Mouse (Mus musculus): ENCODE measurements around the gene Chad. TPM values are rescaled to one million over a fixed set of nuclear protein-coding genes. Genes with fewer than 3 reads are reported as not detected.

Gene Chad
- polyA plus RNA-seq, 1 experiment from 2014 or later, result 0.12 TPM

DNA sequence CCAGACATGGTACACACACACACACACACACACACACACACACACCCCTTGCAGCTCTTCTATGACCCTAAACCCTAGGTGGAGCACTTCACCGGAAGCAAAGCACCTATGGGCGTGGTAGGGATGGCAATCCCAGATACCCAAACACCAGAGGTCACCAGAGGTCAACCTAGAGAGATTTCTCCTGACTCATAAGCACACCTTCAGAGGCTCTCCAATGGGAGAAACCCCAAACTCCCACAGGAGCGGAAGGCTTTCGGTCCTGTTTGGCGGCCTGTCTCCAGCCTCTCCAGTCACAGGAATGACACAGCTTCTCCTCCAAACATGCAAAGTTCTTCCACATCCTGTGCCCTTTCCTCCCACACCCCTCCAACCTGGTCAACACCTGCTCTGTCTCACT lies 18.5 kb upstream of the Chad start:
- H3K27ac ChIP-seq, result no peak overlapping the region
- H3K9me3 ChIP-seq, result 0 out of 2 replicates have a peak, but pooled peaks cover 2% of the 10 kb centered on the region
- WGBS, result 95% methylated on average over 5 of the region's 5 CpGs
- ATAC-seq, result no peak
- H3K9ac ChIP-seq (replicated peaks), result no peak overlapping the region
- H3K4me3 ChIP-seq (replicated peaks), result no peak overlapping the region
- H3K36me3 ChIP-seq, result peaks cover 5% of the 10 kb centered on the region; the same call in 1 of the 2 replicates
- peaks cover 15% of the 10 kb centered on the region for H3K4me1 ChIP-seq (replicated peaks)
- no peak overlapping the region for H3K4me2 ChIP-seq (replicated peaks)
- H3K27me3 ChIP-seq, result no peaks in the 10 kb centered on the region

GRCm38 (mm10) chr11:94547271-94547670 lies 17.6 kb upstream of the Chad start:
- Histone ChIP-seq H3K27ac (no peak overlapping the region), H3K4me1 (replicated peaks) (peaks cover 15% of the 10 kb centered on the region), H3K4me2 (replicated peaks) (no peak overlapping the region), H3K4me3 (replicated peaks) (no peak overlapping the region), H3K9me3 (0 out of 2 replicates have a peak, but pooled peaks cover 5% of the 10 kb centered on the region), H3K36me3 (peaks cover 4% of the 10 kb centered on the region; the same call in 1 of the 2 replicates), H3K9ac (replicated peaks) (no peak overlapping the region), H3K27me3 (no peaks in the 10 kb centered on the region)
- no peak for ATAC-seq
- 96% methylated on average over 6 of the region's 6 CpGs for WGBS

GRCm38 (mm10) chr11:94548041-94548784 lies 16.6 kb upstream of the Chad start:
- WGBS, result 14% methylated on average over 24 of the region's 24 CpGs
- Histone ChIP-seq H3K9me3 (0 out of 2 replicates have a peak, but pooled peaks cover 5% of the 10 kb centered on the region), H3K36me3 (no peaks in the 10 kb centered on the region), H3K27me3 (no peaks in the 10 kb centered on the region), H3K27ac (peak overlapping the region; percentile 80), H3K4me2 (replicated peaks) (peak overlapping the region; percentile 85), H3K4me1 (replicated peaks) (peaks cover 15% of the 10 kb centered on the region), H3K9ac (replicated peaks) (peak overlapping the region; percentile 71), H3K4me3 (replicated peaks) (peak overlapping the region; percentile 60)
- peak; percentile 55 for ATAC-seq

DNA sequence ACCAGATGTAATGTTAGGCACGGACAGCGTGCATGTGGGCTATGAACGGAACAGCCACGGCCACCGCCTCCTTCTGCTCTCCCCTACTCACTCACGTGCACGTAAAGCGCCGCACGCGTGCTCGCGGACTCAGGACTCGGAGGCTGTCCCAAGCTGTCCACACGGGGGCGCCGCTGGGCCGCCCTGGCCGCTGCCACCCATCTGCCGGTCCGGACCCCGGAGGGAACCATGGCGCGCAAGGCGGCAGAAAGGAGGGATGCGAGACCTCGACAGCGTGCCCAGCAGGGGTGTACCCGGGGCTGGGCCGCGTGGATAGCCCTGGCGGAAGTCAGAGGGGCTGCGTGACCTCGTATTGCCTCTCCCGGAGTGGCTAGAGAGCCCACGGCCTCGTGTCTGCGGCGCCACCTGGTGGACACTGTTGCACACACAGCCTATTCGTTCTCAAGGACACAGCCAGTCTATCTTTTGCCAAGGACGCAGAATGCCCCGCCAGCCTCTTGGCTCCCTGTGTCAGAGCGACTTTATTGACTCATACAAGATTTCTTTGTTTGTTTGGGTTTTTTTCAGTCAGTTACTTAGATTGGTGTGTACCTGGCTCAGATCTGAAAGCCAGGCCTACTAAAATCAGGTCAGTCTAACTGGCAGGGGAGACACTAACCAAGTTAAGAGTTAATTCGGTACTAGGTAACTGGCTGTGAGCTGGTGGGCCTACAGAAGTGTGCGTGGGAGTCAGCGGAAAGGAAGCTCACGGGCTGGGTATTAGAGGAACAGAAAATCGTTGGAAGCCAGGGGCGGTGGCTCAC lies 15.8 kb upstream of the Chad start, which contains the start of gene Rsad1:
Gene Rsad1 (minus strand): TSS at position 368 of the 803 bp plus-strand sequence.
- ATAC-seq, result peak; percentile 95
- WGBS, result 5% methylated on average over 48 of the region's 49 CpGs
- H3K27me3 ChIP-seq, result no peaks in the 10 kb centered on the region
- peak within 1 kb of the TSS; percentile 71 for H3K9ac ChIP-seq (replicated peaks)
- 0 out of 2 replicates have a peak, but pooled peaks cover 5% of the 10 kb centered on the region for H3K9me3 ChIP-seq
- H3K4me2 ChIP-seq (replicated peaks), result peak within 1 kb of the TSS; percentile 85
- peaks cover 15% of the 10 kb centered on the region for H3K4me1 ChIP-seq (replicated peaks)
- H3K27ac ChIP-seq, result peak within 1 kb of the TSS; percentile 80
- no peaks in the 10 kb centered on the region for H3K36me3 ChIP-seq
- peak within 1 kb of the TSS; percentile 60 for H3K4me3 ChIP-seq (replicated peaks)

DNA sequence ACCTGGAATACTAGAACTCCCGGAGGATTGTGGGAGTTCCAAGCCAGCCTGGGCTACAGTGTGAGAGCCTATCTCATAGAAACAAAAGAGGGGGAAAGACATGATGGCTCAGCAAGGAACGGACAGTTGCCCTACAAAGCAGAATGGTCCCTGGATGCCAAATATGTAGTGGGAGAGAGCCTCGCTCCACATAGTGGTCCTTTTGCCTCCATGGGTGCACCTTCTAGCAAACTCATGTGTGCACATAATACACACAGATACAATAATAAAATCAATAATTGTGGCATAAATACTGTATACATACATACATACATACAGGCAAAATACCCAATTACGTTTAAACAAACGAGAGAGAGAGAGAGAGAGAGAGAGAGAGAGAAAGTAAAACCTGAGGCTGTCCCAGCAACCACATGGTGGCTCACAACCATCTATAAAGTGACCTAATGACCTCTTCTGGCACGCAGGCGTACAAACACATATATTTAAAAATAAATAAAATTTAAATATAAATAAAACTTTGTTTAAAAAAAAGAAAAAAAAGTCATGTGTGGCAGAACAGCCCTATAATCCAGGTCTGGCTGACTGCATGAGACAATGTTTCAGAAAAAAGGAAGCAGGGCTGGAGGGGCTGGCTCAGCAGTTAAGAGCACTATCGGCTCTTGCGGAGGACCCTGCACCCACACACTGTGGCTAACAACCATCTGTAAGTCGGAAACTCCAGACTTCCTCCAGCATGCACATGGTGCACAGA lies 15.0 kb upstream of the Chad start:
- Histone ChIP-seq H3K9ac (replicated peaks) (no peak overlapping the region), H3K36me3 (no peaks in the 10 kb centered on the region), H3K27me3 (no peaks in the 10 kb centered on the region), H3K27ac (no peak overlapping the region), H3K4me1 (replicated peaks) (peaks cover 9% of the 10 kb centered on the region), H3K4me2 (replicated peaks) (no peak overlapping the region), H3K4me3 (replicated peaks) (no peak overlapping the region), H3K9me3 (0 out of 2 replicates have a peak, but pooled peaks cover 5% of the 10 kb centered on the region)
- 84% methylated on average over 10 of the region's 10 CpGs for WGBS
- ATAC-seq, result no peak

DNA sequence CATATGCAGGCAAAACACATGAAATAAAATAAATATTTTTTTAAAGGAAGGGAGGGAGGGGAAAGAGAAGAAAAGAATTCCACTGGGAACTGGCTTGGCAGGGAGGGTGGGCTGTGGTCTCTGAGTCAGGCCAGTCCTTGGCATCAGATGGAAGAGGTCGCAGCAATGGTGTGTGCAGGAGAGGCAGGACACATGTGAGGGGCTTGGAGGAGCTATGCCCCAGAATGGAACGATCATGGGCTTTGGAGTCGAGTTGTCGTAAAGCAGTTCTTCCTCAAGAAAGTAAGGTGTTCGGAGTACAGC lies 14.5 kb upstream of the Chad start:
- Histone ChIP-seq H3K4me2 (replicated peaks) (no peak overlapping the region), H3K9ac (replicated peaks) (no peak overlapping the region), H3K36me3 (no peaks in the 10 kb centered on the region), H3K9me3 (0 out of 2 replicates have a peak, but pooled peaks cover 5% of the 10 kb centered on the region), H3K4me3 (replicated peaks) (no peak overlapping the region), H3K4me1 (replicated peaks) (peaks cover 9% of the 10 kb centered on the region), H3K27ac (no peak overlapping the region), H3K27me3 (no peaks in the 10 kb centered on the region)
- 94% methylated on average over 5 of the region's 5 CpGs for WGBS
- no peak for ATAC-seq

- H3K36me3 ChIP-seq, result no peaks in the 10 kb centered on the region
- H3K4me3 ChIP-seq (replicated peaks), result no peak overlapping the region
- H3K9ac ChIP-seq (replicated peaks), result no peak overlapping the region
- no peak for ATAC-seq
- WGBS, result 76% methylated on average over 3 of the region's 3 CpGs
- H3K4me2 ChIP-seq (replicated peaks), result no peak overlapping the region
- H3K9me3 ChIP-seq, result no peaks in the 10 kb centered on the region
- no peak overlapping the region for H3K27ac ChIP-seq
- no peaks in the 10 kb centered on the region for H3K27me3 ChIP-seq
- H3K4me1 ChIP-seq (replicated peaks), result no peaks in the 10 kb centered on the region
Observed at GRCm38 (mm10) chr11:94558226-94558625, 6.6 kb upstream of the Chad start.

GRCm38 (mm10) chr11:94563383-94563782 lies 1.5 kb upstream of the Chad start:
- H3K36me3 ChIP-seq, result no peaks in the 10 kb centered on the region
- ATAC-seq, result no peak
- WGBS, result 95% methylated on average over 5 of the region's 5 CpGs
- H3K27ac ChIP-seq, result no peak overlapping the region
- peaks cover 34% of the 10 kb centered on the region for H3K27me3 ChIP-seq
- H3K9ac ChIP-seq (replicated peaks), result no peak overlapping the region
- peaks cover 13% of the 10 kb centered on the region for H3K4me1 ChIP-seq (replicated peaks)
- no peak overlapping the region for H3K4me2 ChIP-seq (replicated peaks)
- no peak overlapping the region for H3K4me3 ChIP-seq (replicated peaks)
- no peaks in the 10 kb centered on the region for H3K9me3 ChIP-seq

DNA sequence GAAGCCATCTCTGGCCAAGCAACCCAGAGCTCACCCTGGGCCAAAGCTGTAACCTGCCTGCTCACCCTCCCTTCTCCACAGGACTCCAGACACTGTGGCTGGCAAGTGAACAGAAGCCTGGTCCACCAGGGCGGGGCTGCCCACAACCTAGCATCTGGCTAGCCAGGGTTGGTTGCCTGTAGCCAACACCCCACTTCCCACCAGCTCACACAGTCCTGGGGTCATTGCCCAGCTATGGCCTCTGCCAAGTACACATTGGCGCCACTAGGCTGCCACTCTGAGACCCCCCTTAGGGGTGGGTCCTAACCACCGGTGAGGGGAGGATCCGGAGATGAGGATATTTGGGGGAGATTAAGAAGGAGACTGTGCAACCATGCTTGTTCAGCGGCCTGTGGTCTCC lies 1.0 kb upstream of the Chad start:
- Histone ChIP-seq H3K4me2 (replicated peaks) (0 out of 2 replicates have a peak overlapping the region, but pooled peaks have one; percentile 51), H3K27ac (no peak overlapping the region)

GRCm38 (mm10) chr11:94565151-94565479 lies 268 bp downstream of the Chad start:
- Histone ChIP-seq H3K27ac (no peak overlapping the region), H3K9me3 (no peaks in the 10 kb centered on the region), H3K4me3 (replicated peaks) (peak overlapping the region; percentile 31), H3K4me1 (replicated peaks) (peaks cover 13% of the 10 kb centered on the region), H3K4me2 (replicated peaks) (peak overlapping the region; percentile 51), H3K27me3 (peaks cover 34% of the 10 kb centered on the region), H3K9ac (replicated peaks) (peak overlapping the region; percentile 36; the same call in 1 of the 2 replicates), H3K36me3 (no peaks in the 10 kb centered on the region)
- 10% methylated on average over 16 of the region's 16 CpGs for WGBS
- no peak for ATAC-seq

More for the DNA sequence above, 1.0 kb upstream of the Chad start:
- 56% methylated on average over 5 of the region's 5 CpGs for WGBS
- H3K36me3 ChIP-seq, result no peaks in the 10 kb centered on the region
- H3K9me3 ChIP-seq, result no peaks in the 10 kb centered on the region
- no peak overlapping the region for H3K4me3 ChIP-seq (replicated peaks)
- peak; percentile 60; the same call in 1 of the 2 replicates for ATAC-seq
- no peak overlapping the region for H3K9ac ChIP-seq (replicated peaks)
- peaks cover 13% of the 10 kb centered on the region for H3K4me1 ChIP-seq (replicated peaks)
- peaks cover 34% of the 10 kb centered on the region for H3K27me3 ChIP-seq

DNA sequence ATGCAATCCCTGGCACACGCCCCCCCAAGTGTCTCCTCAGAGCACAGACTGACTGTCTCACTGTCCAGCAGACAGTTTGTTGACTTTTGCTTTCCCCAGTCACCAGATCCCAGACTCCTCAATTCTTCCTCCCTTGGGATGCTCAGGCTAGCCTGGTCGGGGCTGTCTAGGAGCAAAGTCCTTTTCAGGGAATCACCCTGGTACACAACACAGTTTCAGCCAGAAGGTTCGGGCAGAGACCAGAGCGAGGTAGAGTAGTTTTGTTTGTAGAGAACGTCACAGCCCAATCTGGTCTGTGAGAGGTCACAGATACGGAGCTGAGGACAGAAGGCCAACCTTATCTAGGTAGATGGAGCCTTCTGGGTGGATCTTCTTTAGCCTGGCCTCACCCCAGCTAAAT lies 1.7 kb downstream of the Chad start:
- no peak overlapping the region for H3K9ac ChIP-seq (replicated peaks)
- ATAC-seq, result no peak
- H3K4me2 ChIP-seq (replicated peaks), result no peak overlapping the region
- no peaks in the 10 kb centered on the region for H3K36me3 ChIP-seq
- WGBS, result 83% methylated on average over 6 of the region's 6 CpGs
- peaks cover 17% of the 10 kb centered on the region for H3K4me1 ChIP-seq (replicated peaks)
- H3K4me3 ChIP-seq (replicated peaks), result no peak overlapping the region
- no peak overlapping the region for H3K27ac ChIP-seq
- H3K27me3 ChIP-seq, result peaks cover 34% of the 10 kb centered on the region
- H3K9me3 ChIP-seq, result no peaks in the 10 kb centered on the region

Data from midbrain, embryonic 13.5 days (tissue).